ENCODE assay signal across 8 mouse cellular contexts in the genomic region with DNA sequence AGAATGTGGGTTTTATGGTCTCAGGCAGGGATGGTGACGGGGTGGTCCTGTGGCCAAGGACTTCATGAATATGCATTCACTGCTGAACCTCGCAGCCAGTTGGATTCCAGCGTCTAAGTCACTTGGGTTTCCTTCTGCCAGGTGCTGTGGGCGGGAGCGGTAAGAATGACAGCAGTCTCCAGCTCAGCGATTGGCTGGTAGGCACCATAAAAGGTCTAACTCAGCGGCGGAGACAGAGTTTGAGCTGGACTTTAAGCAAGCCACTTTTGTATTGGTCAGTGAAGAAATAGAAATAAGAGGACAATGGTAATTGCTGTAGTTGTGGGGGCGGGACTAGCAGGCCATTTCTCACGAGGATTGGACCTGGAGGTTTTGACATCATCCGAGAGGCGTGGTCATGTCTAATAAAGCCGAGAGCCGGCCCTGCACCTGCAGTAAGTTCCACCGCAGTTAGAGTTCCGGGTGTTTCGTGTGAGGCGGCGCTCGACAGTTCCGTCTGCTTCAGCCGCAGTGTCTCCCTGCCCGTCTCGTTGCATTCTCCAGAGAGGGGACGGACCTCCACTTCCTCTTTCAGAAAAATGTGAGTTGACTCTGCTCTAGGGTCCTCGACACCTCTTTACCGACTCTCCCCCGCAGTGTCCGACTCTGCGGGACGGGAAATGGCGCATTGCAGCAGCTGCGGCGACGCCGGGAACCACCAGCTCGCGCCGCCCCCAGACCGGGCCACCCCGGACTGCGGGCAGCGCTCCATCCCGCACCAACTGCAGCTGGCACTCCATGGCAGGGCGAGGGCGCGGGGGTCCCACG. TPM values are rescaled to one million over a fixed set of nuclear protein-coding genes. Genes with fewer than 3 reads are reported as not detected.
A peak's percentile ranks its signal among the peaks of the same experiment; 100 is the strongest.
DNase-seq lines count a peak whose midpoint lies in the region; ATAC-seq and TF ChIP-seq lines count a peak whose summit lies in the region.

A gene (plus strand): TSS at position 404 of the 807 bp plus-strand sequence.

- peak; percentile 93 for DNase-seq in CD4-positive helper T cell, adult 2 months (ENCODE audit: low read depth, low spot score)
- peak; percentile 93 for DNase-seq in brain, embryonic 18.5 days (ENCODE audit: low read depth, low spot score)
- DNase-seq in kidney, postnatal 0 days (ENCODE audit: low spot score): peak; percentile 99
- DNase-seq in liver, embryonic 11.5 days (ENCODE audit: low spot score): peak; percentile 86
- peak; percentile 93 for DNase-seq in naive thymus-derived CD4-positive, alpha-beta T cell, adult 2 months (ENCODE audit: low read depth)

- peak within 1 kb of the TSS; percentile 63 for H3K27ac ChIP-seq in heart, embryonic 12.5 days (ENCODE audit: poor library complexity, severe bottlenecking)
- peak within 1 kb of the TSS; percentile 77 for H3K27ac ChIP-seq in kidney, postnatal 0 days
- peak within 1 kb of the TSS; percentile 36; the same call in 1 of the 2 replicates for H3K27ac ChIP-seq in liver, embryonic 11.5 days (ENCODE audit: low read depth, low read length)
- H3K27ac ChIP-seq in stomach, embryonic 14.5 days (ENCODE audit: low read length): peak within 1 kb of the TSS; percentile 72; the same call in 1 of the 2 replicates

- peak within 1 kb of the TSS; percentile 90 for H3K4me2 ChIP-seq in heart, embryonic 12.5 days
- peak within 1 kb of the TSS; percentile 91 for H3K4me2 ChIP-seq in kidney, postnatal 0 days (ENCODE audit: low read length)
- peak within 1 kb of the TSS; percentile 89 for H3K4me2 ChIP-seq in liver, embryonic 11.5 days
- peak within 1 kb of the TSS; percentile 96 for H3K4me2 ChIP-seq in stomach, embryonic 14.5 days (replicated peaks; ENCODE audit: low read depth, low read length)

- no peaks in the 10 kb centered on the region for H3K9me3 ChIP-seq in heart, embryonic 12.5 days (replicated peaks)
- H3K9me3 ChIP-seq in kidney, postnatal 0 days (replicated peaks; ENCODE audit: low read length): no peaks in the 10 kb centered on the region
- no peaks in the 10 kb centered on the region for H3K9me3 ChIP-seq in liver, embryonic 11.5 days (ENCODE audit: control insufficient read depth, low read length)
- H3K9me3 ChIP-seq in stomach, embryonic 14.5 days (ENCODE audit: control insufficient read depth, low read depth, low read length): no peaks in the 10 kb centered on the region

- peak within 1 kb of the TSS; percentile 73 for H3K4me3 ChIP-seq in heart, embryonic 12.5 days
- peak within 1 kb of the TSS; percentile 59 for H3K4me3 ChIP-seq in kidney, postnatal 0 days (replicated peaks; ENCODE audit: low read depth, low read length)
- peak within 1 kb of the TSS; percentile 79 for H3K4me3 ChIP-seq in liver, embryonic 11.5 days (ENCODE audit: low read depth, low read length)
- H3K4me3 ChIP-seq in stomach, embryonic 14.5 days (ENCODE audit: low read depth, low read length): peak within 1 kb of the TSS; percentile 72

- no peak; the same call in 1 of the 2 replicates for TF ChIP-seq CTCF in kidney, postnatal 0 days (IDR thresholded peaks at IDR 0.05; ENCODE audit: low read depth)

- WGBS in heart, embryonic 12.5 days: under 1% methylated on average over 48 of the region's 48 CpGs
- WGBS in kidney, postnatal 0 days: under 1% methylated on average over 48 of the region's 48 CpGs
- WGBS in liver, embryonic 11.5 days: under 1% methylated on average over 48 of the region's 48 CpGs
- under 1% methylated on average over 48 of the region's 48 CpGs for WGBS in stomach, embryonic 14.5 days

- H3K9ac ChIP-seq in heart, embryonic 12.5 days: peak within 1 kb of the TSS; percentile 84
- peak within 1 kb of the TSS; percentile 69 for H3K9ac ChIP-seq in kidney, postnatal 0 days (ENCODE audit: low read depth, low read length)
- H3K9ac ChIP-seq in liver, embryonic 11.5 days (ENCODE audit: low read depth, low read length): peak within 1 kb of the TSS; percentile 86
- H3K9ac ChIP-seq in stomach, embryonic 14.5 days (replicated peaks; ENCODE audit: low read depth, low read length): peak within 1 kb of the TSS; percentile 71

- peaks cover 18% of the 10 kb centered on the region for H3K27me3 ChIP-seq in heart, embryonic 12.5 days (replicated peaks)
- no peaks in the 10 kb centered on the region for H3K27me3 ChIP-seq in kidney, postnatal 0 days (ENCODE audit: insufficient read depth, low read length)
- peaks cover 4% of the 10 kb centered on the region; the same call in 1 of the 2 replicates for H3K27me3 ChIP-seq in liver, embryonic 11.5 days (replicated peaks; ENCODE audit: control insufficient read depth, insufficient read depth, low read length)
- H3K27me3 ChIP-seq in stomach, embryonic 14.5 days (ENCODE audit: control insufficient read depth, insufficient read depth, low read length): no peaks in the 10 kb centered on the region

- H3K4me1 ChIP-seq in heart, embryonic 12.5 days (replicated peaks): peaks cover 3% of the 10 kb centered on the region; the same call in 1 of the 2 replicates
- 0 out of 2 replicates have a peak, but pooled peaks cover 6% of the 10 kb centered on the region for H3K4me1 ChIP-seq in kidney, postnatal 0 days (replicated peaks; ENCODE audit: insufficient read depth, low read length)
- peaks cover 5% of the 10 kb centered on the region; the same call in 1 of the 2 replicates for H3K4me1 ChIP-seq in liver, embryonic 11.5 days (replicated peaks; ENCODE audit: control insufficient read depth, insufficient read depth, low read length)
- H3K4me1 ChIP-seq in stomach, embryonic 14.5 days (ENCODE audit: control insufficient read depth, insufficient read depth, low read length): peaks cover 3% of the 10 kb centered on the region; the same call in 1 of the 2 replicates

- peaks cover 8% of the 10 kb centered on the region for H3K36me3 ChIP-seq in heart, embryonic 12.5 days
- no peaks in the 10 kb centered on the region for H3K36me3 ChIP-seq in kidney, postnatal 0 days (ENCODE audit: insufficient read depth, low read length)
- H3K36me3 ChIP-seq in liver, embryonic 11.5 days (ENCODE audit: control insufficient read depth, insufficient read depth, low read length): no peaks in the 10 kb centered on the region; the same call in 1 of the 2 replicates
- H3K36me3 ChIP-seq in stomach, embryonic 14.5 days (ENCODE audit: control insufficient read depth, insufficient read depth, low read length): no peaks in the 10 kb centered on the region

- peak; percentile 98 for ATAC-seq in erythroid progenitor cell, adult 5-6 weeks (replicated peaks; ENCODE audit: low FRiP score, poor library complexity, severe bottlenecking)
- ATAC-seq in heart, embryonic 12.5 days (ENCODE audit: insufficient number of reproducible peaks, low FRiP score): peak; percentile 96
- peak; percentile 98 for ATAC-seq in kidney, postnatal 0 days (replicated peaks; ENCODE audit: low FRiP score, low read depth)
- ATAC-seq in liver, embryonic 11.5 days (replicated peaks; ENCODE audit: low FRiP score): peak; percentile 96
- ATAC-seq in stomach, embryonic 14.5 days (ENCODE audit: insufficient number of reproducible peaks, insufficient read depth, low FRiP score, low read depth): peak; percentile 96

RNA-seq across cellular contexts. Expression of the gene that starts here (rescaled TPM):
- total RNA-seq in erythroid progenitor cell, adult 5-6 weeks (2015; ENCODE audit: low replicate concordance): 4.7 and 6.7 TPM in 2 replicates
- total RNA-seq in erythroid progenitor cell, adult 5-6 weeks (2017; ENCODE audit: low replicate concordance): 2.0 and 10.0 TPM in 2 replicates
- 4.2 and 4.3 TPM in 2 replicates for polyA plus RNA-seq in heart, embryonic 12.5 days (2016; fragmentation: Nextera tagmentation; extraction: Ambion mirVana)
- polyA plus RNA-seq in kidney, postnatal 0 days (2015; fragmentation: Nextera tagmentation; extraction: Ambion mirVana): 4.0 and 4.4 TPM in 2 replicates
- polyA plus RNA-seq in liver, embryonic 11.5 days (2014; fragmentation: Nextera tagmentation; extraction: Ambion mirVana): 1.7 and 2.3 TPM in 2 replicates
- polyA plus RNA-seq in stomach, embryonic 14.5 days (2014; fragmentation: Nextera tagmentation; extraction: Ambion mirVana): 3.4 and 3.7 TPM in 2 replicates

Comparison
In these comparisons a context has a peak if more than half of its experiments do, and no peak if none do; other contexts are left out.
1. Peak in every context shown above with its lines: DNase-seq, ATAC-seq, H3K4me3 ChIP-seq and H3K27ac ChIP-seq.